Mouse (Mus musculus) retina, postnatal 1 day (tissue): ENCODE data around the gene Morn2.
A peak's percentile ranks its signal among the peaks of the same experiment; 100 is the strongest.
"Not testable (repeated sequence)": the region's sequence is repeated elsewhere in the genome, so short reads cannot be mapped to it uniquely, and the experiment has no call there.

Source experiments
- DNase-seq: peaks from one replicate; pipeline ENCODE4 v3.0.0-alpha.2; 2012

Gene Morn2

DNA sequence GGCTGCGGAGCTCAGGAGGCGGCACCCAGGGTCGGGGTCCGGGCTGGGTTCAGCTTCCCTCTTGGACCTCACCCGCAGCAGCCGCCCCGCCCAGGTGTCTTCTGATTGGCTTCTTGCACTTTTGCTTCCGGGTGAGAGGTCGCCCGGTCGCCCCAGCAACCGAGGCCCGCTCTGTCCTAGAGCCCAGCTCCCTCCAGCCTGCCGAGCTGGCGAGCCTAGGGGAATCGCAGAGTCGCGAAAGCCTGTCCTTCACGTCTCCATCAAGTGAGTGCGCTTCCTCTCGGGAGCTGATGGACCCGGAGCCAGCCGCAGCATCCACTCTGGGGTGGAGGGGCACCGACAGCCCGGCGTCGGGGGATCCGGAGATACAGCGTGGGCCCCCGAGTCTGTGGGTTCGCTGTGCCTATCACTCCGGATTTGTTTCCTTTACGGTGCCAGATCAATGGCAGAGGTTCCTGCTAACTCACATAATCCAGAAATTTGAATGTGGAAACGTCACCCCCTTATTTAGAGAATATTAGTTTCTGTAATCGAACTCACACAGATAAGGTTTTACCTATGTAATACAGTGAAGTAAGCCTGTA, at the start of gene Morn2, which contains the start of gene Dhx57:
TSS of gene Morn2 (plus strand) at position 130 of the 584 bp plus-strand sequence.
TSS of gene Dhx57 (minus strand) at position 403 of the 584 bp plus-strand sequence.
- peak; percentile 98 for DNase-seq

DNA sequence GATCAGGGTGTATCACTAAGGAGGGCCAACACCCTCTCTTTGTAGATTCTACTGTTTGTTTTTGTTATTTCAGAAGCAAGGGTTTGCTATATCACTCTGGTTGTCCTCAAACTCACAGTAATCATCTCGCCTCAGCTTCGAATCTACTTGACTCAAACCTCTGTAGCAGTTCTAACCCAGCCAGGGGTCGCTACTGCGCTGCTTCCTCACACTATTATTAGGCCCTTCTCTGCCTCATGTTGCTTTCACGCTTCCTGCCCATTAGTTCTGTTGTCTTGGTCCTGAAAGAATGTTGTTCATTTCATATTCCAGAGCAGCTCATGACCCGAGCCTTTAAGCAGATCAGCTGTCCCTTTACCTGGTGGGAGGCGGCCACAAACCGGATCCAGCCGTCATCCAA, 48.4 kb upstream of the Morn2 start:
- no peak for DNase-seq

DNA sequence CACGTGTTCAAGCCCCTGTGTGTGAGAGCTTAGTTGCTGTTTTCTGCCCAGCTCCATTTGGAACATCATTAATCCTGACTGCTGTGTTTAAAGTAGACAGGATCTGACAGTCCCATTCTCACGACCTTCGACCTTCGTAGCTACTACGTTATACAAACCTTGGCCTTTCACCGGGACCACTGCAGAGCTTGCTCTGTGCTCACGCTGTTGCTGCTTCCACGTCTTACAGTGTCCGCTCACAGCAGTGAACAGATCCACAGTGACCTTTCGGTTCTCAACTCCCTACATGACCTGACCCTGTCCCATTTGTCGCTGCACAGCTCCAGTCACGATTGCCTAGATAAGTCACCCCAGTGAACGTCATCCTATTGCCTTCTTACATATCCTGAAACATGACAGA, 46.9 kb upstream of the Morn2 start:
- no peak for DNase-seq

DNA sequence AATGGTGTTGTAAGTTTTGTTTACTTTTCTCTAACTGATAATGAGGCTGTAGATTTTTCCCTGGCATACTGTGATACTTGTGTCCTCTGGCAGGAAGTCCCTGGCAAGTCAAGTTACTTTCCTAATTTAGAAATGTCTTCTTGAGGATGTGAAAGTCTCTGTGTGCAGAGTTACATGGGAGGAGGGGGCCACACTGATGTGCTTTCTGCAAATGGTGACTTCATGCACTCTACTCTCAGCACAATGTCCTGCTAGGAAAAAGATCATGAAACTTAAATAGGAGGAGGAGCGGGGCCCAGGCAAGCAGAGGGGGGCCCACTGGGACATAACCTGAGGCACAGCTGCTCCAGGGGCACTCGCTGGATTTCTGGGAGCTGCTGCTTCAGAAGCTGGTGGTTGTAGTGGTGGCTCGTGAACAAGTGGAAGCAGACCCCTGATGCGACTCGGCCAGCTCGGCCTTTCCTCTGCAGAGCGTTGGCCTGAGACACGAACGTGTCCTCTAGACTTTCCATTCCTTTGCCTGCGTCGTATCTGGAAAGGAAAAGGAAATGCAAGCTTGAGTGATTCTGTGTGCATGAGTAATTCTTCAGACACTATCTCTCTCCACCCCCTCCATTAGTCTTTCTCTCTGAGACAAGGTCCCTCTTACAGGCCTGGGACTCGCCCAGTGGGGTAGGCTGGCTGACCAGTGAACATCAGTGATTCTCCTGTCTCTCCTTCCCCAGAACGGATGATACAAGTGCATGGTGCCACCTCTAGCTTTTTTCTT, 37.1 kb upstream of the Morn2 start:
- DNase-seq, result no peak

DNA sequence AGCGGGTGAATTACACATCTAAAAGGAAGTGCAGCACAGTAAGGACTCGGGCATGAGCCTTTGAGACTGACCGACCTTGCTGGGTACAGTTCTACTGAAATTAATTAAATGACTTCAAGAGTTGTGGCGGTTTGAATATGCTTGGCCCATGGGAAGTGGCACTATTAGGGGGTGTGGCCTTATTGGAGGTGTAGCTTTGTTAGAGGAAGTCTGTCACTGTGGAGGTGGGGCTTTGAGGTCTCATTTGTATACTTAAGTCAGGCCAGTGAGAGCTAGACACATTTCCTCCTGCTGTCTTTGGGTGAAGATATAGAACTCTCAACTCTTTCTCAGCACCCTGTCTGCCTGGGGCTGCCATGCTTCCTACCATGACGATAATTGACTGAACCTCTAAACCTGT, 35.6 kb upstream of the Morn2 start:
- no peak for DNase-seq

DNA sequence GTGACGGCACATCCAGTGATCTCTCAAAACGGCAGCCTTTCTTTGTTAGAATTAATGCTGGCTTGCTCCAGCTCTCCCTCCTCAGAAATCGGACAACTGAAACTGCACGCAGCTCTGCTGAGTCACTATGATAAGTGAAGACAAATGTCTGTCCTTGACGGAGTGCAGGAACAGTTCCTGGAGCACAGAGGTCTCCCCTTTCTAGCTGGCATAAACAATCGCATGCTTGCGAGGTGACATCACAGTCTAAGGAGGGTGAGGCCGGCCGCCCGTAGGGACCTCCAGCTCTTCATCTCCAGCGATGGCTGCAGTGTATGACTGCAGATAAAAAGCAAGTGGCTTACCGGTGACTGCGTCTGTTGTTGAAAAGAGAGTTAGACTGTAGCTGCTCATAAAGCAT, 34.8 kb upstream of the Morn2 start:
- peak; percentile 11 for DNase-seq

DNA sequence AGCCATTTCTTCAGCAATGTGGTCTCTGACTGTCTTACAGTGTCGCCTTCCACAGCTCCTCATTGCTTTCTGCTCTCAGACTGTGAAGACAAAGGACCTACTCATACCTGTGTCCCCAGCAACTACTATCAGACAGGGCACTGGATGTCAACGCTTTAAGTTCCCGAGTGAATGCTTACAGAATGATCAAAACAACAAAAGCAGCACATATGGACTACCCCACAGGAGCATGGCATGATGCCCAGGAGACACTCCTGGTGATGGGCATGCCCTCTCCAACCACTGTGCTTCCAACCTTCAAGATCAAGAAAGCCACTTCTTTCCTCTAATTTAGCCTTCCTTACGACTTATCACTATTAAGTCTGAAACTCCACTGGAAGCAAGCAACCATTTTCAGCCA, 22.9 kb upstream of the Morn2 start:
- DNase-seq, result no peak

DNA sequence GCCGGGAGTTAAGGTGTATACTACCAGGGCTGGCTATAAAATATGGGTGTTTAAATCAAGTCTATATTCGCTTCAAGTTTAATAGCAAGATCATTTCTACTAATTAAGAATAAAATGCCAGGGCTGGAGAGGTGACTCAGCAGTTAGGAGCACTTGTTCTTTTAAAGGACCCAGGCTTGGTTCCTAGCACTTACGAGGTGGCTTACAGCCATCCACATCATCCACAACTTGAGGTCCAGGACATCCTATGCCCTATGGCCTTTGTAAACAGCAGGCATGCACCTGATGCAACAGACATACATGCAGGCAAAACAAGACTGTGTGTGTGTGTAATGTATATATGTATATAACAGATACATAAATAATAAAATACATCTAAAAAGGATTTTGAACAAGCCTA, 21.9 kb upstream of the Morn2 start:
- DNase-seq, result no peak

DNA sequence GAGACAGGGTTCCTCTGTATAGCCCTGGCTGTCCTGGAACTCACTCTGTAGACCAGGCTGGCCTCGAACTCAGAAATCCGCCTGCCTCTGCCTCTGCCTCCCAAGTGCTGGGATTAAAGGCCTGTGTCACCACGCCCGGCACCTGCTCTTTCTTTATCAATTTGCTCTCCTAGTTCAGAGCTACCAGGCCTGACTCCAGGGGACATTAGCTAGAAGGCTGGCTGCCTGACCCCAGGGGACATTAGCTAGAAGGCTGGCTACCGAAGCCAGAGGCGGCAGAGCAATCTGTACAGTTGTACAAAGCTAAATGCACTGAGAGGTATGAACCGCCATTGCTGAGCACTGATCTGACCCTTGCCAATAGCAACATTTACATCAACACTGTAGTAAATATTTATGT, 19.4 kb upstream of the Morn2 start:
- DNase-seq, result not testable (repeated sequence)

DNA sequence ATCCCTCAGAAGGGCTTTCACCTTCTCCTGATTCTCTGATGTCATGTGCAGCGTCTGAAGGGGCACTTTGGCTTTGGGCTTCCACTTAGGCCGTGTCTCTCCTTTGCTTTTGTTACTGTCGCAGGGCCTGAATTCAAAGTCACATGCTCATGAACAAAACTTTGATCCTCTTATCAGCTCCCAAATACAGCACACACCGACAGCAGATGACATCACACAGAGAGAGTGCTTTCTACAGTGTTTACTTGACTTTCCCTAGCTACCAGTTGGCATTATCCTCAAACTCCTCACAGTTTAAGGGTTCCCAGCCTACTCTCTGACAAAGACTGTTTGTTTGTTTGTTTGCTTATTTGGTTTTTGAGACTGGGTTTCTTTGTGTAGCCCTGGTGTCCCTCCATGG, 11.7 kb upstream of the Morn2 start:
- no peak for DNase-seq

DNA sequence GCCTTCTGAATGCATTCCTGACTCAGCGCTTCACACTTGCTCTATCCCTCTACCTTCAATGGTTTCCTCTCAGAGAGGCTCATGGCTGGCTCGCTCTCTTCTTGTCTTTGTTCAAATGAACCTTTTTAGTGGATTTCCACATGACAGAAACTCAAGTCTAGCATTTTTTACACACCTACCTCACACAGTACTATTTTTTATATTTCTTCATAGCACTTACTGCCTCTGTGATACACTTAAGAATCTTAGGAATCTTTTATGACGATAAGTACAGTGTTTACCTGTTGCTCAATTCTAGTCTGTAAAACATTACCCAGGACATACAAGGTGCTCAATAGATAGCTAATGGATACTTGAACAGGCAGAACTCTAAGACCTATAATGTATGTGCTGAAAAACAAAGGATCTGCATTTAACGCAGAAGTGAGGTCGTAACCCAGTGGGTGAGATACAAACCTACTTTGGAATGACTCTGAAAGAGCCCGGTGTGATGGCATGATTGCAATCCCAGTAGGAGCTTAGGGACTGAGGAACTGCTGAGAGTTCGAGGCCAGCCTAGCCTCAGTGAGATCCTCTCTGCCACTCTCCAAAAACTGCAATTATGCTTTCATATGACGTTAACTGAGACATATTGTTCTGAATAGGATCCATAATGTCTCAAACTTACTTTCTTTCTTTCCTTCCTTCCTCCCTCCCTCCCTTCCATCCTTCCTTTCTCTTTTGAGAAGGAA, 10.5 kb upstream of the Morn2 start:
- DNase-seq, result no peak

DNA sequence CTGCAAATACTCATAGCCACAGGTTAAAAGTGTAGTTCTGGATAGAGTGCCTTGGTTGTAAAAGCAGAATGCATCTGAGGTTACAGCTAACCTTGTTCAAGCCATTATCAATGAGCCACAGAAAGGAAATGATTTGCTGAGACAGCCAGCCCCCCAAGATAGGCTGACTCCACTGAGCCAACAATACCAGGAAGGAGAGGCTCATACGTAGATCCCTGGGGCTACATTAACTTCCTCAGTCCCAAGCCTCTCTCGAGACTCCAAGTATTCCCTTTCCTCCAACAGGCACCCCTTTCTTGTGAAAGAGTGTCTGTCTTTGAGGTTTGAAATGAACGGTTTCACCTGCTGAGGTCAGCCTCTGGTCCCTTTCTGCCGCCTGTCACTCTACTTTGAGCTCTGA, 5.6 kb upstream of the Morn2 start:
- no peak for DNase-seq

DNA sequence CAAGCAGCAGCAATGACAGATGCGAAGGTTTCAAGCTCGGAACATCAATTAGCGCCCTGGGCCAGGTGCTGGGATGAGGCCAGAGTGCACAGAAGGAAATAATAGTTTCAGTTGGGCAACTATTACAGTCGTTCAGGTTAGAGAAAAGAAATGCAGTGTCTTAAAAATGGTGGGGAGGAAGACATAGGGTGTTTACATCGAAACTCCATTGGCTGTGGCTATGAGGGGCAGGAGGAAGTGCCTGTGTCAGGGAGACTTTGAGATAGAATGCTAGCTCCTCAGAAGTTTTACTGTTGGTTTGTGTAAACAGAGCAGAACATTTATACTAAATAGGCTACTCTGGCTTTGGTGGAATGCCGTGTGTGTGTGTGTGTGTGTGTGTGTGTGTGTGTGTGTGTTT, 2.0 kb upstream of the Morn2 start:
- no peak for DNase-seq

DNA sequence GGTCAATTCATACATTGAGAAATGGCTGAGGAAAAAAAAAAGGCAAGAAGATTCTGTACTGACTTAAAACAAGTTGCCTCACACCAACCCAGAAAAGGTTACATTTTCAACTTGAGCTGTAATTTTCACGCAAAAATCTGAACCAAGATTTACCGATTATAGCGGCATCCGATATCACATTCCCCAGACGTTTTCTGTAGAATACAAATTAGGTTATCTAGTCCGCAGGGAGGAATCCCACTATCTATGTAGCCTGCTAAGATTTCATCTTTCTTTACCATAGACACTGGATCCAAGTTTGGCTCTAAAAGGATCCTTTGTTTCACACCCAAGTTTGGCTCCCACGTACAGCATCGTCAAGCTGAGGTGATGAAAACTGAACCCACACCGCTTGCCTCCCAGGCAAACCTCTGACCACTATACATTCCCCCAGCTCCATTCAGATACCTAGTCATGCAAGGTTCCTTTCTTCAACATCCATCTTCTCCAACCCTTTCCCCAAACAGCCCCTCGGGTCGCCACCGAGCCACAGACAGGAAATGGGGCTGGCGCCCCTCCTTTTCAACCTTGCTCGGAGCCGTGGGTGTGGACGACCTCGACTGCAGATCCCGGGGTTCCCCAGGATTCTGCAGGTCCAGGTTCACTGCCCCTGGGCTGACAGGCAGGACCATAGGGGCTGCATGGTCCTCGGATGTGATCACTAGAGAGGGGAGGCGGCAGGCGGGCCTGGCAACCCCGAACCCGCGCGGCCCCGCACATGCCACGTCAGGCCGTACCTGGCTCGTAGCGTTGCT, 526 bp upstream of the Morn2 start:
- DNase-seq, result no peak

DNA sequence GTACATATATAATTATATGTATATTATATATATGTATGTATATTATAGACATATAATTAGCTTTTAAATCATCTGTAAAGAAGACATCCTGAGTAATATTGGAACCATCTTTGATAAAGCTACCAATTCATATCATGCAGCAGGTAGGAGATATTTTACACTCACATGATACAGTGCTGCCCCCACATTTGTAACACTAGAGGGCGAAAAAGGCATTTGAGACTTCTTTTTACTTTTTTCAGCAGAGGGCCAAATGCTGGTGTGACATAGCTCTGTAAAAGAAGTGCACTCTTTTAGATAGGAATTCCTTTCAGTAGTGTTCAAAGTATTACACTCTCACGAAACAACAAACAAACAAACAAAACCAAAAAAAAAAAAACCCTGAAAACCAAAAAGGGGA, 1.1 kb downstream of the Morn2 start:
- DNase-seq, result peak; percentile 73

DNA sequence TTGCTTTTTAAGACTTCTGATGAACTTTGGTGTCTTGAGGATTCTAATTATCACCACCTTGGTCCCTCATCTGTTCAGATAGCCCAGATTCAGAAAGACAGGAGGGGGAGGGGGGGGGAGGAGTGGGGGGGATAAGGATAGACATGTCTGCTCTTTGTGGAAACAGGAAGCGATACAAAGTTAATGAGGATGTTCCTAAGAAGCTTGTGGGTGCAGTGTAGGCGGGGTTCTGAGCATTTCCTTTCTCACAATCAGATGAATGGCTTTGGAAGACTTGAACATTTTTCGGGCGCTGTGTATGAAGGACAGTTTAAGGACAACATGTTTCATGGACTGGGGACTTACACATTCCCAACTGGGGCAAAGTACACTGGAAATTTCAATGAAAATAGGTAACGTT, 5.3 kb downstream of the Morn2 start:
- DNase-seq, result no peak

DNA sequence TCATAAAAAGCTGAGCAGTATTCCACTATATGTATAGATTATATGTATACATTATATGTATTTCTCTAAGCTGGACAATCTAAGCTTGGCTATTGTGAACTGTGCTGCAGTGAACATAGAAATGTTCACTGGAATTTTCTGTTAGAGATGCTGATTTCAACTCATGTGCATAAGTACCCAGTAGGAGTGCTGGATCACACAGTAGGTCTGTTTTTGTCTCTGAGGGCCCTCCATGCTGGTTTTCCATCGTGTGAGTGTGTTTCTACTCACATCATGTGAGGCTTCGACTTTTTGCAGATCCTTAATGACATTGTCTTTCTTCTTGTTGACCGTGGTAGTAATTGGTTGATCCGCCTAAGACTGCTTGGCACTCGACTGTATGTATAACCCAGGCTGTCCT, 8.8 kb downstream of the Morn2 start:
- DNase-seq, result no peak

DNA sequence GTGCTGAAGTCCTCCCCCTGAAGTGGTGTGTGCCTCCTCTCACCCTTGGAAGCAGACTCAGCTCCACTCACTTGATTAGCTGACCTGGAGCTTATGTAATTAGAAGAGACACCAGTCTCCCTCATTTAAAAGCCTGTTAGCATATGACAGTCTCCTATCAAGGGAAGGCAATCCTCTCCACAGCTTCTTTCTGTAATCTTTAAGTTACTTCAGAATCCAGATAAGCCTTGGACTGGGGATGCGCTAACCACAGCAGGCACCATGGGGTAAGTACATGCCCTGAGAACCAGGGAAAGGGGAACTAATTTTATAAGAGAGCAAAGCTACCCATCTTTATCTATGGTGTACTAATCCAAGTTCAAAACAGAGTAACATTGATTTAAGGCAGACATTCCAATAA, 17.2 kb downstream of the Morn2 start, which contains the start of gene Arhgef33:
TSS of gene Arhgef33 (plus strand) at position 157 of the 400 bp plus-strand sequence.
- DNase-seq, result peak; percentile 63

DNA sequence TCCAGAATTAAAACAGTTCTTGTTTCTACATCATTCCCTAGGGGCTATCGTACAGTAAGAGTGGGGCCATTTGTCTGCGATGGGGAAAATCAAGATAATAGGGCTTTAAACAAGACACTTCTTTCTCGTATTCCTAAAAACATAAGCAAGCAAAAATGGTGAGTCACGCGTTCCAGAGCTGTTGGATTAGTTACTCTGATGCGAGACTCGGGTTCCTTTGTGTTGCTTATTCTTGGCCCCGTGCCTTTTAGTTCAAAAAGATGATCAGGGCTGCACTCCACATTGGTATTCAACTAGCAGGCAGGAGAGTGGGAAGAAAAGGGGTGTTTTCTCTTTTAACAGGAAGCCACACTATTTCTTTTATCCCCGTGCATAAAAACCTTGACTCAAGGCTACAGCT, 21.8 kb downstream of the Morn2 start:
- DNase-seq, result no peak

DNA sequence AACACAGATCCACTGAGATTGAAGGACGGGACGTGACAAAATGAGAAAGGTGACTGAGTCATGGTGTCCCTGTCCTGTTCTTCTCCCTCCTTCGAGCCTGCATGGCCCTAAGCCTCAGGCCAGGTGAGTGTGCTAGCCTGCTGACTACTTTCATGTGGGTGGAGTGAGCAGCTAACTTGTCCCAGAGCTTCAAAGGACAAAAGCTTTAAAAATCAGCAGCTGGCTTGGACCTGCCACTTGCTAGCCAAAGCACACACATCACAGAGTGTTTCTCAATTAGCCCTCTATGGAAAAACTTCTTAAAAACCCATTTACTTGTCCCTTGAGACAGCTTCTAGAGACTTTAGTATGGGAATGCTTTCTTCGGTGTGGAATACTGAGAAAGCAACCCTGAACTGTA, 22.4 kb downstream of the Morn2 start:
- DNase-seq, result no peak

DNA sequence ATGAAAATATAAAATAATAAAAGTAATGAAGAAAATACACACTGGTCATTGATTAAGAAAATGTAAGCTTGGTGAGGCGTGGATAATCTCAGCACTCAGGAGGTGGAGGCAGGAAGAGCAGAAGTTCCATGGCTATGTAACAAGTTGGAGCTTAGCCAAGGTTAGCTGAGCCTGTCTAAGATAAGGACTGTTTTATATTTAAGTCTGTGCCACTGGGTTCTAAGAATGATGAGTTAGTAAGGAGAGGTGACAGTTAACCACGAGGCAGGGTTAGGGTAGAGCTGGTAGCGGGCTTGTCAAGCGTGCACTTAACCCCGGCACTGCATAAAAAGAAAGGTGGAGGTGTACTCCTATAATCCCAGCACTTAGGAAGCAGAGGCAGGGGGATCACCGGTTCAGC, 32.2 kb downstream of the Morn2 start:
- DNase-seq, result no peak

DNA sequence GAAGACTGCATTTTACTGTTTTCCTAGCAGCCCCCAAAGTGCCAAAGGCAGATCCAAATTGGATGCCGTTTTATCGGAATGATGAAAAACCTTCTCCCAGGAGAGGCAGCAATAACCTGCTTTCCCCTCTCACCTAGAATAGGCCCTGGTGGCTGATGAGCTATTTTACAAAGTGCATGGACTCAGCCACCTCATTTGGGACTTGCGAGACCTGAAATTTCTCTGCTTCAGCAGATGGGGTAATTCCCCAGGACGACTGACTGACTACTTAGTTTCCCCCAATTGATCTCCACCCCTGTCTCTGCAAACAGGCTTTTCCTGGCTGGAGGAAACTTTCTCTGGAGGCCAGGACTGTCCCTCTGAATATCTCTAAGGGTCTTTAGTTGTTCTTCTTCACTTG, 33.0 kb downstream of the Morn2 start:
- no peak for DNase-seq

DNA sequence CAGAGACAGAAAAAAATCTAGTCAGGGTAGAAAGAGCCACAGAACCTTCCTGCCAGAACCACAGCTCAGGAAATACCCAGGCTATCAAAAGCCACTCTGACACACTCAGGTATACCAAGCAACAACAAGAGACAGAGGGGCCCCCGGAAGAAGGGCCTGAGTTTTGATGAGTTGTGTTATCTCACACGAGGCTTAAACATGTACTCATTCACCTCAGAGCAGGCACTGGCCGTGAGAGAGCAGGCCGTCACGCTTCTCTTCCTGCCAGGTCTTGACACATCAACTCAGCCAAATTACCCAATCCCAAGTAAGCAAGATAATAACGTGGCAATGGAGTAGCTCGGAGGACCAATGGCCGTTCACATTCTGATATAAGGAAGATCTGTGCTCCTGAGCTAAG, 33.7 kb downstream of the Morn2 start:
- no peak for DNase-seq
